Mouse (Mus musculus) embryonic facial prominence, embryonic 13.5 days (tissue): ENCODE measurements around the gene Plp2. TPM values are rescaled to one million over a fixed set of nuclear protein-coding genes. Genes with fewer than 3 reads are reported as not detected.

ENCODE experiments used
- ATAC-seq: fragments of 200-750 bp; cut with Nextera tagmentation; 2 replicates; pipeline ENCODE4 v1.8.0; 2017; ENCODE audit warnings: low read depth; ENCODE audit not compliant: insufficient number of reproducible peaks, insufficient read depth, low FRiP score, low TSS enrichment
- H3K27ac ChIP-seq: fragments of 300-500 bp; sonication (generic); 2 replicates; pipeline ENCODE4 v1.5.1; 2015; ENCODE audit warnings: moderate library complexity, mild to moderate bottlenecking, inconsistent platforms
- H3K27me3 ChIP-seq: fragments of 300-500 bp; sonication (generic); 2 replicates; pipeline ENCODE4 v1.6.1; 2015; ENCODE audit warnings: mild to moderate bottlenecking, inconsistent platforms
- H3K36me3 ChIP-seq: fragments of 300-500 bp; sonication (generic); 2 replicates; pipeline ENCODE4 v1.6.1; 2015; ENCODE audit warnings: mild to moderate bottlenecking, inconsistent platforms
- H3K4me1 ChIP-seq: fragments of 300-500 bp; sonication (generic); 2 replicates; pipeline ENCODE4 v1.6.1; 2015; ENCODE audit warnings: inconsistent platforms
- H3K4me2 ChIP-seq: fragments of 300-500 bp; sonication (generic); 2 replicates; pipeline ENCODE4 v1.6.1; 2015; ENCODE audit warnings: moderate library complexity, mild to moderate bottlenecking, inconsistent platforms
- H3K4me3 ChIP-seq: fragments of 300-500 bp; sonication (generic); 2 replicates; pipeline ENCODE4 v1.5.1; 2015; ENCODE audit warnings: mild to moderate bottlenecking, inconsistent platforms
- H3K9ac ChIP-seq: fragments of 300-500 bp; sonication (generic); 2 replicates; pipeline ENCODE4 v1.6.1; 2015; ENCODE audit warnings: mild to moderate bottlenecking, inconsistent platforms
- H3K9me3 ChIP-seq: fragments of 300-500 bp; sonication (generic); 2 replicates; pipeline ENCODE4 v1.6.1; 2016; ENCODE audit warnings: inconsistent platforms
- WGBS: fragments of 180-500 bp; shearing (Covaris S2); methylation state at CpG from one replicate; pipeline ENCODE4 v1.1.7; 2015; ENCODE audit warnings: mixed read lengths; 5-methylcytosine and 5-hydroxymethylcytosine counted together
- polyA plus RNA-seq: library from polyadenylated mRNA; unstranded; fragments of >200 nt; fragmentation: Nextera tagmentation; extraction: Ambion mirVana; gene quantifications from 2 replicates; pipeline ENCODE4 v1.2.1, GENCODE M21; 2015

Plp2 gene
- polyA plus RNA-seq, 1 experiment from 2014 or later: 100 TPM

DNA sequence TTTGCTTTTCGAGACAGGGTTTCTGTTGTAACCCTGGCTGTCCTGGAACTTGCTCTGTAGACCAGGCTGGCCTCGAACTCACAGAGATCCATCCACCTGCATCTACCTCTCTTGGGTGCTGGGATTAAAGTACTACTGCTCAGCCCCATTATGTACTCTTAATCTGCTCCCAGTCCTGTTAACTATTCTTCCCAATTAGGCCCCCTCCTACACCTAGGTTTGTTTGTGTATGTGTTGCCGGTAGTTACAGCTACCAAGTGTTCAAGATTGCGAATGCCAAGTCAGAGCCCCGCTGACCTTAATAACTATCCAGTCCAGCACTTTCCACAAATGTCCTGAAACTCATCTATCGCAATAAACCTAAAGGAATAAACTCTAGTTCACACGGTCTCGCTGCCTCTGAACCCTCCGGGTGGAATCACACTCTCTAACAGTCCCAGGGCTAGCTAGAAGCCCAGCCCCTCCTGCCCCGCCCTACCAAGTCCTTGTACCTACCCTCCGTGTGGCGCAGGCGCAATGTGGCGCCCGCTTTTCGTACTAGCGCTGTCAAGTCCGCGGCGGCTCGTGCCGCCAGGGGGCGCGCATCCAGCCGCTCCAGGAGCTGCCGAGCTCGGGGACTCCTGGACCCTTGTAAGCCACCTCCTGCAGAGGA is 8.3 kb upstream of the Plp2 start:
- Histone ChIP-seq H3K4me3 (peak overlapping the region; percentile 33), H3K27me3 (no peaks in the 10 kb centered on the region), H3K4me2 (peak overlapping the region; percentile 54), H3K4me1 (no peaks in the 10 kb centered on the region), H3K9ac (0 out of 2 replicates have a peak overlapping the region, but pooled peaks have one; percentile 49), H3K27ac (no peak overlapping the region), H3K36me3 (no peaks in the 10 kb centered on the region), H3K9me3 (no peaks in the 10 kb centered on the region)
- ATAC-seq: peak; percentile 83
- 20% methylated on average over 27 of the region's 27 CpGs for WGBS

DNA sequence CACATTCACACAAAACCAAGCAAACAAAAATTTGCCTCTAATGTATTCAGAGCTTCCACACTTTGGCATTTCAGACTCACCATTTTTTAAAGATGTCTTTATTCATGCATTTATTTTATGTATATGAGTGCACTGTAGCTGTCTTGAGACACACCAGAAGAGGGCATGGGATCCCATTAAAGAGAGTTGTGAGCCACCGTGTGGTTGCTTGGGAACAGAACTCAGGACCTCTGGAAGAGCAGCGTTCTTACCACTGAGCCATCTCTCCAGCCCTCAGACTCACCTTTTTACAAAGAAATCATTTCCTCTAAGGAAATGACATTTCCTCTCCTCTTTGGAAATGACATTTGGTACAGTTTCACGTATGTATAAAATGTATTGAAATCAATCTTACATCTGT is 7.8 kb upstream of the Plp2 start:
- Histone ChIP-seq H3K4me2 (no peak overlapping the region; the same call in 1 of the 2 replicates), H3K9ac (no peak overlapping the region), H3K36me3 (no peaks in the 10 kb centered on the region), H3K9me3 (no peaks in the 10 kb centered on the region), H3K27ac (no peak overlapping the region), H3K4me3 (no peak overlapping the region), H3K27me3 (no peaks in the 10 kb centered on the region), H3K4me1 (no peaks in the 10 kb centered on the region)
- 49% methylated on average over 3 of the region's 3 CpGs for WGBS
- ATAC-seq: no peak

DNA sequence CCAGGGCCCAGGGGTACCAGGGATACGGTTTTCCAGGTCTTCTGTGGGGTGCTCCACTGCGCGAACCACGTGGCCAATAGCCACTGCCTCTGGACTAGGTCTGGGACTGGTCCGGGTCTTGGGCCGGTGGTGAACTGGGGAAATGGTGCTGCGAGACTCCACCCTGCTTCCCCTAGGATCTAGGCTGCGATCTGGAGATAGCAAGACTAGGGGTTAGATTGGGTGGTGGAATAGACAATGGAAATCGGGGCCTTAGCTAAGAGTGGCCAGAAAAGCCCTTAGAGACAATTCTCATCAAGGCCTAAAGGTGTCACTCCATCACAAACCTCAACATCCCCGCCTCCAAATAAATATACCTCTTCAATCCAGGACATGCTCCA is 3.8 kb upstream of the Plp2 start:
- no peak for ATAC-seq
- Histone ChIP-seq H3K4me3 (peak overlapping the region; percentile 31), H3K4me1 (no peaks in the 10 kb centered on the region), H3K27me3 (no peaks in the 10 kb centered on the region), H3K27ac (peak overlapping the region; percentile 81), H3K9me3 (no peaks in the 10 kb centered on the region), H3K9ac (peak overlapping the region; percentile 40; the same call in 1 of the 2 replicates), H3K36me3 (no peaks in the 10 kb centered on the region), H3K4me2 (peak overlapping the region; percentile 56)
- WGBS: 39% methylated on average over 10 of the region's 10 CpGs

DNA sequence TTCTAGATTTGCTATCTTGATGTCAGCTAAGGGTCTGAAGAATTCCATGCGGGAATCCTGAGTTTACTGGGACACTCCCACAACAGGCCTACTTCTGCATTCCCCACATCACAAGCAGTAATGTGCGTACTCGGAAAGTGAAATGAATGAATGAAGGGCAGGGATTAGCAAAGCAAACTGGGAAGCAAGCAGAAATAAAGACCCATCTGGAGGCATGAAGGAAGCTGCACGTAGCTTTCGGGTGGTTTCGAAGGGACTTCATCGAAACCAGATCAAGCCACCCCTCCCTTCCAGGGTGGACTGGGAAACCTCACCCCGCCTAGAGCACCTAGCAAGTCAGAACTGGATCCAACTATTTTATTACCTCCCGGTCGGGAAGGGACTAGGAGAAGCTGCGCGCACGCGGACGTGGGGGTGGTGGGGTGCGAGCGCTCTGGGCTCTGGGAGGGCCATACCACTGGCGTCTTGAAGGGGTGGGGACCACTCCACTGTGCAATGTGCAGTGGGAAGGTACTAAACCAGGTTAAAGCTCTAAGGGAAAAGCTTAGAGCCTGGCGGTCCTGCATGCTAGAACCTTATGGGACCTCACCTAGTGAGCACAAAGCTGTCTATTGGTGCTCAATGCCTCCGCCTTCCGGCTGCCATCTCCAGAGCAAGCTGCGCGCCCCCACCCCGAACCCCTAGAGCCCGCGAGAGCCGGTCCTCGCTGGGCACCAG is 3.3 kb upstream of the Plp2 start:
- Histone ChIP-seq H3K4me2 (peak overlapping the region; percentile 56), H3K4me1 (no peaks in the 10 kb centered on the region), H3K4me3 (peak overlapping the region; percentile 31), H3K9ac (peak overlapping the region; percentile 40; the same call in 1 of the 2 replicates), H3K9me3 (no peaks in the 10 kb centered on the region), H3K27ac (peak overlapping the region; percentile 81), H3K36me3 (no peaks in the 10 kb centered on the region), H3K27me3 (no peaks in the 10 kb centered on the region)
- WGBS: 33% methylated on average over 28 of the region's 28 CpGs
- no peak; the same call in 1 of the 2 replicates for ATAC-seq

DNA sequence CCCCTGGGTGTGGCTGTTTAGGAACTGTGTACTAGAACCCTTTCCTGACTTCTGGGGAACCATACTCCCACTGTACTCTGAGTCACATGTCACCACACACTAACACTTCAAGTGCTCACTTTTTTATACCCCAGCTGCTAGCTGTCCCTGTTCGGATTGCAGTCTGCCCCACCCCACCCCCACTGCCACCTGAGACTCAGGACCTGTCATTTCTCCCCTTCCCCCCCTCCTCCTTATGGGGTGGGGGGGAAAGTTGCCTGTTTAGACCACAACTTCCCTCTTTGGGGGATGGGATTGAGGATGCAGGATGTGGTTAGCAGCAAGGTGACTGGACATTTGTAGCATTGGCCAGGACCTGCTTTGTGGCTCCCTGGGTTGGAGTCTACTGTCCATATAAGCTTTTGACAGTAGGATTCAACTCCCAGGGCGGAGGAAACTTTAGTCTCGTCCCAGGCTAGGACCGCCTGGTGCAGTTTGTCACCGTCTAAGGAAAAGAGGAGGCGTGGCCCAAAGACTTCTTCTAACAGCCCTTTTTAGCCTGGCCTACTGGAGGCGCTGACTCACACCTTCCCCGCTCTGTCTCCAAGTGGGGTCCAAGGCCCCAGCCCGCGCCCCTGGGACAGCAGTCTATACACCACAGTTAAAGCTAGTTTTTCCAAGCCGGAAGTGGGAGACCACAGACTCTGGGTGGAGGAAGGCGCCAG is 2.5 kb upstream of the Plp2 start:
- H3K4me2 ChIP-seq: peak overlapping the region; percentile 56
- no peak overlapping the region for H3K9ac ChIP-seq
- H3K27ac ChIP-seq: peak overlapping the region; percentile 81
- peak overlapping the region; percentile 31; the same call in 1 of the 2 replicates for H3K4me3 ChIP-seq
- H3K9me3 ChIP-seq: no peaks in the 10 kb centered on the region
- H3K4me1 ChIP-seq: no peaks in the 10 kb centered on the region
- peak; percentile 43; the same call in 1 of the 2 replicates for ATAC-seq
- H3K27me3 ChIP-seq: no peaks in the 10 kb centered on the region
- H3K36me3 ChIP-seq: no peaks in the 10 kb centered on the region
- WGBS: 45% methylated on average over 12 of the region's 12 CpGs

DNA sequence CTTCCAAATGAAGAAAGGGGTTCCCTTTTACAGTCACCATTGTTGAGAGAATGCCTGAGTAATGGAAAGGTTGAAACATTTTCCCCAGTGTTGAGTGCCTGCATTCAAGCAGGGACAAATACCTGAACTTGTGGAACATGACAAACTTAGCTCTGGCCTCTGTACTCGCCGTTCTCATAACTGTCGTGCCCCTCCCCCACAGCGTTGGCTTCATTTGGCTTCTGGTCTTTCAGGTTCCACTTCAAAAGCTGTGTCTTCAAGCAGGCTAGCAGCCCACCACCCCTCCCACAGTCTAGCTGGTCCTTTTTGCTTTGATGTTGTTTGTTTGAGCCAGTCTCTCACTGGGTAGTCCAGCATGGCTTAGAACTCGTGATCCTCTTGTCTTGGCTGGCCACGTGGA is 1.5 kb upstream of the Plp2 start:
- no peaks in the 10 kb centered on the region for H3K27me3 ChIP-seq
- no peak overlapping the region for H3K27ac ChIP-seq
- H3K9ac ChIP-seq: no peak overlapping the region
- 55% methylated on average over 6 of the region's 6 CpGs for WGBS
- no peaks in the 10 kb centered on the region for H3K36me3 ChIP-seq
- no peaks in the 10 kb centered on the region for H3K9me3 ChIP-seq
- no peaks in the 10 kb centered on the region for H3K4me1 ChIP-seq
- no peak for ATAC-seq
- H3K4me3 ChIP-seq: no peak overlapping the region
- no peak overlapping the region for H3K4me2 ChIP-seq

DNA sequence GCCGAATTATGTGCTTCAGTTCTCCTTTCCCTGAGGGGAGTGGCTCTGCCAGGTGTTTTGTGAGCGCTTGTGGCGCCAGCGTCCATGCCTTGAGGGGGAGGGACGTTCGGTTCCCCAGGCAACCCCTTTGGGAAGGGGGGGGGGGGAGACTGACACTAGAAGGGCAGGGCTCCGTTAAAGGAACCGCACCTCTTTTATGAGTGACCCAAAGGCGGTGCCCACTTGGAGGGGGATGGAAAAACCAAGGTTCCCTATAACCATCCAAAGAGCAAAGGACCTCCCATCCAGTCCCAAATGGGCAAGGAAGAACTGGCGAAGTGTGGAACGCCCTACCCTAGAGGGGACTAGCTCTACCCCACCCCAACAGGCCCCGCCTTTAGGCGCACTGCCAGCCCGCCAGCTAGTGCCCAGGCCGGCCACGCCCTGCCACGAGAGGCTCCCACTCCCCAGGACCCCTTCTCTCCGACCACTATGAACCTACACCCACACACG is 754 bp downstream of the Plp2 start:
- peaks cover 12% of the 10 kb centered on the region; the same call in 1 of the 2 replicates for H3K36me3 ChIP-seq
- H3K4me1 ChIP-seq: no peaks in the 10 kb centered on the region
- WGBS: 22% methylated on average over 19 of the region's 19 CpGs
- ATAC-seq: peak; percentile 58
- peak overlapping the region; percentile 49 for H3K4me3 ChIP-seq
- no peaks in the 10 kb centered on the region for H3K9me3 ChIP-seq
- peak overlapping the region; percentile 67 for H3K9ac ChIP-seq
- no peaks in the 10 kb centered on the region for H3K27me3 ChIP-seq
- peak overlapping the region; percentile 80 for H3K27ac ChIP-seq
- H3K4me2 ChIP-seq: peak overlapping the region; percentile 57

DNA sequence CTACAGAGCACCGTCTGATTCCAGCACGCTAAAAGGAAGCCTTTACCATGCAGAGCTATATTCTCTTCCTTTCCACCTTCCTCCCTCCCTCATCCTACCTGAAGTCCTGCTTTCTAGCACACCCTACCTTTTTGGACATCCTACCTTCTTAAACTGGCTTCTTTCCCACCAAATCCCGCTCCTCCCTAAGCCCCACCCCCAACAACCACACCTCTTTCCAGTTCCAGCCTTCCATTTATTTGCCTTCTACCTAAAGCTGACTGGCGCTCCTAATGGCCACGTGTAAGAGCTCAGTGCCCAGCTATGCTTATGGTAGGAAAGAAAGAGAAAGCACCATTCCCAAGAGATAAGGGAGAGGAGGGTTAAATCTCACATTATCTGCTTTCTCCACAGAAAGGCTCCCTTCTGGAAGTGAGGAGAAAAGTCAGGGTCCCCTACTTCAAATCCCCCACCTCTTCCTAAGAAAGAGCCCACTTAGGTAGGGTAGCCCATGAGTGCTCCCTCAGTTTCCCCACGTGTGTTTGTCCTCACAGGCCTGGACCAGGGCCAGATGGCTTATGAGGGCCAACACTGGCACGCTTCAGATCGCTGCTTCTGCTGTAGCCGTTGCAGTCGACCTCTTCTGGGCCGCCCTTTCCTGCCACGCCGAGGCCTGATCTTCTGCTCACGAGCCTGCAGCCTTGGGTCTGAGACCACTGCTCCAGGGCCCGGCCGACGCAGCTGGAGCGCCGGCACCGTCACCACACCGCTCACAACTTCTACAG is 5.3 kb downstream of the Plp2 start:
- Histone ChIP-seq H3K9me3 (no peaks in the 10 kb centered on the region), H3K4me1 (no peaks in the 10 kb centered on the region), H3K27ac (no peak overlapping the region), H3K4me2 (no peak overlapping the region), H3K4me3 (no peak overlapping the region), H3K36me3 (peaks cover 12% of the 10 kb centered on the region; the same call in 1 of the 2 replicates), H3K27me3 (no peaks in the 10 kb centered on the region), H3K9ac (no peak overlapping the region)
- no peak for ATAC-seq
- WGBS: 77% methylated on average over 21 of the region's 21 CpGs

DNA sequence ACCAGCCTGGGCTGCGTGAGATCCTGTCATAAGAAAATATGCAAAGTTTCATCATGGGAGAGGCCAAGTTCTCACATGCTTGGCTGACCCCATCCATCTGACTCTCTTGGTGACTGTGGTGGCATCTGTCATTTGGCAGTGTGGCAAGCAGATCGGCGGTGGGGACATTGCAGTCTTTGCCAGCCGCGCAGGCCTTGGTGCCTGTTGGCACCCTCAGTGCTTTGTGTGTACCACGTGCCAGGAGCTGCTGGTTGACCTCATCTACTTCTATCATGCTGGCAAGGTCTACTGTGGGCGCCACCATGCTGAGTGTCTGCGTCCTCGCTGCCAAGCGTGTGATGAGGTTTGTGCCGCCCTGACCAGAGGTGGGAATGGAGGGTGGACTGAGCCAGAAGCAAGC is 6.4 kb downstream of the Plp2 start:
- Histone ChIP-seq H3K4me1 (no peaks in the 10 kb centered on the region), H3K27me3 (no peaks in the 10 kb centered on the region), H3K4me3 (no peak overlapping the region), H3K36me3 (peaks cover 12% of the 10 kb centered on the region; the same call in 1 of the 2 replicates), H3K27ac (no peak overlapping the region), H3K9me3 (no peaks in the 10 kb centered on the region), H3K9ac (no peak overlapping the region), H3K4me2 (no peak overlapping the region)
- 90% methylated on average over 11 of the region's 11 CpGs for WGBS
- no peak for ATAC-seq

DNA sequence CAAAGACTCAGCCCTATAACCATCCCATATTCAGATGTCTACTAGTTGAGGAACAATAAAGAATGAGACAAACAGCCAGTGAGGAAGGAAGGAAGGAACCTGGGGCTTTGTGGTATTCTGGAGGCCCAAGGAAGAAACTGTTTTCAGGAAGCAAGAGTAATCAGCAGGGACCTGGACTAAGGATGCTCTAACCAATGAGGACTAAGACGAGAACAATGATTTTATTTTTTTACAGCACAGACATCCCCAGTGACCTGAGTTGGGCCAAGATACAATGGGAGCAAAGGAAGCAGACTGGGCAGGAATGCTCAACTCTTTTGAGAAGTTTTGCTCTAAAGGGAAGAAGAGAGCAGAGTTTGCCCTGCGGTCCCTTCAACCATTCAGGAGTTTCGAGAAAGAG is 8.3 kb downstream of the Plp2 start:
- H3K4me2 ChIP-seq: no peak overlapping the region
- H3K4me1 ChIP-seq: 0 out of 2 replicates have a peak, but pooled peaks cover 5% of the 10 kb centered on the region
- H3K27me3 ChIP-seq: no peaks in the 10 kb centered on the region
- H3K9me3 ChIP-seq: no peaks in the 10 kb centered on the region
- no peak overlapping the region for H3K27ac ChIP-seq
- H3K9ac ChIP-seq: no peak overlapping the region
- no peak for ATAC-seq
- WGBS: 77% methylated on average over 3 of the region's 3 CpGs
- H3K4me3 ChIP-seq: no peak overlapping the region
- H3K36me3 ChIP-seq: peaks cover 12% of the 10 kb centered on the region; the same call in 1 of the 2 replicates

DNA sequence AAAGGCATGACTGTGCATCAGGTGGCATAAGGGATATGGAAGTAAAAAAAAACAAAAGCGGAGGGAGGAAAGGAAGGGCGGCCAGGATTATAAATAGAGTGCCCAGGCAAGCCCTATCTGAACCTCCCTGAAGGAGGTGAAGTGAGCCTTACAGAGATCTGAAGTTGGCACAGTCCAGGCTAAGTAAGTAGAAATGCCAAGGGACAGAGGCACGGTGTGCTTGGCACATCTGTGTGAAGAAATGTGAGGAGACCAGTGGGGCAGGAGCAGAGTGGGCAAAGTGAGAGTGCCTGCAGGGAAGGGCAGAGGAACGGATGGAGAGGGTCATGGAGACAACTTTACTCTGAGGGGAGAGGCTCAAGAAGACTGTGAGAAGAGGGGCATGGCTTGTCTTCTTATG is 10.1 kb downstream of the Plp2 start:
- Histone ChIP-seq H3K9me3 (no peaks in the 10 kb centered on the region), H3K27me3 (no peaks in the 10 kb centered on the region), H3K4me1 (0 out of 2 replicates have a peak, but pooled peaks cover 7% of the 10 kb centered on the region), H3K4me2 (no peak overlapping the region), H3K36me3 (no peaks in the 10 kb centered on the region), H3K9ac (no peak overlapping the region), H3K27ac (no peak overlapping the region), H3K4me3 (no peak overlapping the region)
- WGBS: 76% methylated on average over 4 of the region's 4 CpGs
- ATAC-seq: no peak
